Mouse (Mus musculus) CH12.LX (cell line): Measurements from ENCODE around the gene Raet1d. TPM values are rescaled to one million over a fixed set of nuclear protein-coding genes. Genes with fewer than 3 reads are reported as not detected.
"Not testable (repeated sequence)": the region's sequence is repeated elsewhere in the genome, so short reads cannot be mapped to it uniquely, and the experiment has no call there.

Source experiments
- DNase-seq: peaks from one replicate; pipeline ENCODE4 v3.0.0-alpha.2; 2013; ENCODE audit errors: extremely low read depth
- H3K27ac ChIP-seq: 2 replicates; pipeline ENCODE4 v1.5.1; 2012; ENCODE audit warnings: low read depth, mild to moderate bottlenecking, control low read depth, moderate library complexity; ENCODE audit not compliant: insufficient read depth
- H3K27me3 ChIP-seq: replicated peaks from 2 replicates; pipeline ENCODE3; 2012; ENCODE audit warnings: inconsistent platforms
- H3K36me3 ChIP-seq, 2 experiments: replicated peaks in 1 of 2; 2 replicates each; pipeline versions ENCODE3 to v1.6.1; 2012; ENCODE audit warnings: inconsistent platforms in 1 of 2, low read length in 1 of 2, mild to moderate bottlenecking in 1 of 2, mixed read lengths in 1 of 2, moderate library complexity in 1 of 2; ENCODE audit not compliant: control insufficient read depth in 1 of 2, insufficient read depth in 1 of 2
- H3K4me1 ChIP-seq, 2 experiments: 2 replicates each; pipeline ENCODE4 v1.6.1; 2012; ENCODE audit warnings: inconsistent platforms in 1 of 2, moderate library complexity in 1 of 2; ENCODE audit not compliant: insufficient read depth in 2 of 2, control insufficient read depth in 1 of 2
- H3K4me2 ChIP-seq: 2 replicates; pipeline ENCODE4 v1.6.1; 2012; ENCODE audit warnings: low read depth, mild to moderate bottlenecking, control low read depth; ENCODE audit not compliant: poor library complexity, insufficient read depth, severe bottlenecking
- H3K4me3 ChIP-seq, 3 experiments: fragments of 150-350 bp in 1 of 3; sonication (generic) in 1 of 3; replicated peaks in 1 of 3; 2 replicates each; pipeline versions ENCODE3 to v1.5.1; 2011 to 2012; ENCODE audit warnings: low read depth in 2 of 3, low read length in 2 of 3, mild to moderate bottlenecking in 2 of 3, moderate library complexity in 2 of 3, control low read depth in 1 of 3, improper control_type of control experiment in 1 of 3, inconsistent platforms in 1 of 3, mixed read lengths in 1 of 3; ENCODE audit not compliant: poor library complexity in 1 of 3
- H3K79me2 ChIP-seq: replicated peaks from 2 replicates; pipeline ENCODE4 v1.6.1; 2012; ENCODE audit warnings: mild to moderate bottlenecking, moderate library complexity; ENCODE audit not compliant: control insufficient read depth, poor library complexity, insufficient read depth, severe bottlenecking; ENCODE audit errors: extremely low read depth
- H3K9ac ChIP-seq: 2 replicates; pipeline ENCODE4 v1.6.1; 2012; ENCODE audit warnings: low read depth, mild to moderate bottlenecking, control low read depth, moderate library complexity; ENCODE audit not compliant: insufficient read depth
- H3K9me3 ChIP-seq: replicated peaks from 2 replicates; pipeline ENCODE3; 2012; ENCODE audit warnings: low read length, inconsistent platforms, mixed read lengths
- BHLHE40 ChIP-seq: IDR thresholded peaks from 2 replicates; pipeline ENCODE4 v1.6.1; 2011; ENCODE audit warnings: mild to moderate bottlenecking, low read depth, low read length, improper control_type of control experiment
- EP300 ChIP-seq: IDR thresholded peaks from 2 replicates; pipeline ENCODE4 v1.6.1; 2011; ENCODE audit warnings: low read length, improper control_type of control experiment
- IRF4 ChIP-seq: IDR thresholded peaks from 2 replicates; pipeline ENCODE4 v1.6.1; 2014; ENCODE audit warnings: low read depth, mild to moderate bottlenecking, inconsistent platforms, low read length, improper control_type of control experiment
- JUN ChIP-seq: IDR thresholded peaks from 2 replicates; pipeline ENCODE4 v1.6.1; 2011; ENCODE audit warnings: low read depth, mild to moderate bottlenecking, low read length, improper control_type of control experiment, moderate library complexity; ENCODE audit not compliant: insufficient read depth
- MAFK ChIP-seq: IDR thresholded peaks from 2 replicates; pipeline ENCODE4 v1.6.1; 2011; ENCODE audit warnings: low read length, improper control_type of control experiment; ENCODE audit not compliant: insufficient replicate concordance
- dilution Hi-C: fragments of 300-500 bp; cut with MboI; formaldehyde crosslinking; loops from 2 replicates; pipeline ENCODE4 v1.14.3; 2020; ENCODE audit warnings: low sequenced_read_pairs; ENCODE audit not compliant: extremely low pct_unique_long_range_greater_than_20kb, extremely low pct_ligation_motif_present
- in situ Hi-C: fragments of 300-500 bp; cut with MboI; formaldehyde crosslinking; loops from 3 replicates; pipeline ENCODE4 v1.14.3; 2019; ENCODE audit warnings: low sequenced_read_pairs, low pct_ligation_motif_present, low pct_unique_long_range_greater_than_20kb, mixed read lengths
- polyA plus RNA-seq: library from polyadenylated mRNA; unstranded; fragments of >175 nt; gene quantifications from 2 replicates; pipeline ENCODE4 v1.2.1, GENCODE M21; 2012; ENCODE audit warnings: low read depth; ENCODE audit not compliant: insufficient read length
- total RNA-seq, 2 experiments: library from RNA; depleted of rRNA; stranded (reverse); fragments of 300-350 nt in 1 of 2; fragments of >200 nt in 1 of 2; gene quantifications; 2 replicates each; pipeline ENCODE4 v1.2.3; 2012 to 2014

Raet1d gene
- total and polyA plus RNA-seq, 3 experiments: 3.3 to 17.5 (median 15.3) TPM

GRCm38 (mm10) chr10:22390146-22390545, 29.8 kb downstream of the Raet1d start:
- H3K27me3 ChIP-seq, dilution Hi-C loops, H3K4me2 ChIP-seq, DNase-seq, H3K79me2 ChIP-seq, in situ Hi-C loops, H3K4me3 ChIP-seq, H3K9me3 ChIP-seq, H3K9ac ChIP-seq, H3K4me1 ChIP-seq, H3K27ac ChIP-seq, H3K36me3 ChIP-seq: not testable (repeated sequence)

- H3K79me2 ChIP-seq, in situ Hi-C loops, H3K27me3 ChIP-seq, H3K9ac ChIP-seq, dilution Hi-C loops, H3K4me2 ChIP-seq, H3K27ac ChIP-seq, H3K36me3 ChIP-seq, H3K4me3 ChIP-seq, H3K4me1 ChIP-seq: not testable (repeated sequence)
- peak; percentile 50 for DNase-seq
- TF ChIP-seq EP300 (0 out of 2 replicates have a peak, but pooled peaks have one; percentile 38), MAFK (peak; percentile 75; the same call in 1 of the 2 replicates), BHLHE40 (peak; percentile 37; the same call in 1 of the 2 replicates), IRF4 (peak; percentile 69), JUN (peak; percentile 24; the same call in 1 of the 2 replicates)
- TF ChIP-seq, all 38 proteins: peak for 5; not testable (repeated sequence) for 33
- not testable (repeated sequence) for H3K9me3 ChIP-seq
These were observed 31.3 kb downstream of the Raet1d start for GRCm38 (mm10) chr10:22391616-22392015.

- DNase-seq, H3K79me2 ChIP-seq, H3K9me3 ChIP-seq, H3K27ac ChIP-seq, dilution Hi-C loops, H3K4me1 ChIP-seq, in situ Hi-C loops, H3K36me3 ChIP-seq, H3K4me2 ChIP-seq, H3K4me3 ChIP-seq, H3K27me3 ChIP-seq, H3K9ac ChIP-seq: not testable (repeated sequence)
These were observed 32.9 kb downstream of the Raet1d start for GRCm38 (mm10) chr10:22393028-22393824.

GRCm38 (mm10) chr10:22396680-22397079, 36.3 kb downstream of the Raet1d start:
- H3K36me3 ChIP-seq, H3K27ac ChIP-seq, in situ Hi-C loops, H3K4me3 ChIP-seq, H3K9me3 ChIP-seq, DNase-seq, H3K4me2 ChIP-seq, H3K9ac ChIP-seq, H3K27me3 ChIP-seq, dilution Hi-C loops, H3K4me1 ChIP-seq, H3K79me2 ChIP-seq: not testable (repeated sequence)
